Mouse (Mus musculus): ENCODE results near the gene Pcgf1.

Gene Pcgf1

GRCm38 (mm10) chr6:83103130-83103650 lies 25.5 kb downstream of the Pcgf1 start:
- no peak for DNase-seq

DNA sequence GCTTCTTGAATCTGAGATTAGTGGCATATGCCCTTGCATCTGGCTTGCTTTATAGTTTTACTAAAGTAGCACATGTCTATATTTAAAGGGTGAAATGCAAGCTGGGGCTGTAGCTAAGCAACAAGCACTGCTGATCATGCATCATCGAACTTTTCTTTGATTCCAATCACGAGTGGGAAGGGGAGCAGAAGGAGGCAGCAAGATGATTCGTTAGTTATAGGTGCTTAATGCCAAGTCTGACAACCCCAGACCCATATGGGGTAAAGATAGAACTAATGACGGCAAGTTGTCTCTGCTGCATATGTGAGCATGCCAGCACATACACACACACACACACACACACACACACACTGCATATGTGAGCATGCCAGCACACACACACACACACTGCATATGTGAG lies 26.5 kb downstream of the Pcgf1 start:
- DNase-seq: no peak

GRCm38 (mm10) chr6:83107566-83108400 lies 30.1 kb downstream of the Pcgf1 start:
- DNase-seq: peak; percentile 85

DNA sequence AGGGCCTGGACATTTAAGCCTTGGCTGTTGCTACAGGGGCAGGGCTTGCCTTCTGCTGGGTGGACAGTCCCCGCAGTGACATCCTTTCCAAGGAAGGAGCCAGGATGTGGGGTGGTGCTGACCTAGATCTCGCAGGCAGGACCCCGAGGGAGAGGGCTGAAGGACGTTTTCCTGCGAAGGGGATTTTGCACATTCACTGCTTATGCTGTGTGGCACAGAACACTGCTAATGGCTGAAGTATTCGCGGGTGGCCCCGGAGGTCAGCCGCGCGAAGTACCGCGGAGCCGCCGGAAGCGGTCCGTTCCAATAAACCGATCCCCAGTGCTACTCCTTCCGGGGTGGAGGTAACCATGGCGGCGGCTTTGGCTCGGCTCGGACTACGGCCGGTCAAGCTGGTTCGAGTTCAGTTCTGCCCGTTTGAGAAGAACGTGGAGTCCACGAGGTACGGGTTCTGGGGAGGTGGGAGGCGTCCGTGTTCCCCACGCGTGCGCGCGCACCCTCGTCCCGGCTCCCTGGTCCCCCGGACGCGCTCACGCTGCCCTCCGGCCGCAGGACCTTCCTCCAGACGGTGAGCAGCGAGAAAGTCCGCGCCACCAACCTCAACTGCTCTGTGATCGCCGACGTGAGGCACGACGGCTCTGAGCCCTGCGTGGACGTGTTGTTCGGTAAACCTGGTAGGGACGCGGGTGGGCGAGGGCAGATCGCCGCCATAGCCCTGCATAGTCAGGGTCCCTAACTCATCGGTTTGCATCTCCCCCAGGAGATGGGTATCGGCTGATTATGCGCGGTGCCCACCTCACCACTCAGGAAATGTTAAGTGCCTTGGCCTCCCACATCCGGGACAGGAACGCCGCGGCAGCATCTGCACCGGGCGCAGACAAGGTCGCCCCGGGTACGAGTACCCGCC lies 31.3 kb downstream of the Pcgf1 start, which contains the start of gene Mrpl53:
Mrpl53 (plus strand) TSS at position 279 of the 907 bp plus-strand sequence.
- DNase-seq: peak; percentile 77

GRCm38 (mm10) chr6:83111510-83112136 lies 34.0 kb downstream of the Pcgf1 start:
- DNase-seq: no peak

- DNase-seq: peak; percentile 94
These were observed 37.5 kb downstream of the Pcgf1 start, which contains the start of gene Mogs for GRCm38 (mm10) chr6:83115011-83115671. Mogs (plus strand) TSS chr6:83115496.

DNA sequence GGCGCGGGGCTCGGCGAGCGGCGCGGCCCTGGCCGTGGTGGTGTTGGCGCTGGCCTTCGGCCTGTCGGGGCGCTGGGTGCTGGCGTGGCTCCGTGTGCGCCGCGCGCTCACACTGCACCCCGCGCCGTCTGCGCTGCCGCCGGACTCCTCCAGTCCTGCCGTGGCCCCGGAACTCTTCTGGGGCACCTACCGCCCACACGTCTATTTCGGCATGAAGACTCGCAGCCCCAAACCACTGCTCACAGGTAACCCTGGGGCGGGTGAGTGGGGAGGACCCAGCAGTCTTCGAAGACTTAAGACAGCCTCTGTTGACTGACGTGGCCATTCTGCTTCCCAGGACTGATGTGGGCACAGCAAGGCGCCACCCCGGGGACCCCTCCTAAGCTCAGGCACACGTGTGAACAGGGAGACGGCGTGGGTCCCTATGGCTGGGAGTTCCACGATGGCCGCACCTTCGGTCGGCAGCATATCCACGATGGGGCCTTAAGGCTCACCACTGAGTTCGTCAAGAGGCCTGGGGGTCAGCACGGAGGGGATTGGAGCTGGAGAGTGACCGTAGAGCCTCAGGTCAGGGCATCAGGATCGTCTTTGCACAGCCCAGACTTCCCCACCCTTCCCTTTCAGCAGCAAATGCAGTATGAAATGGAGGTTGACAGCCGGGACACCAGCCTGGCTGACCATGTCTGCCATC lies 38.2 kb downstream of the Pcgf1 start:
- DNase-seq: no peak

GRCm38 (mm10) chr6:83116373-83117164 lies 38.9 kb downstream of the Pcgf1 start:
- no peak for DNase-seq

DNA sequence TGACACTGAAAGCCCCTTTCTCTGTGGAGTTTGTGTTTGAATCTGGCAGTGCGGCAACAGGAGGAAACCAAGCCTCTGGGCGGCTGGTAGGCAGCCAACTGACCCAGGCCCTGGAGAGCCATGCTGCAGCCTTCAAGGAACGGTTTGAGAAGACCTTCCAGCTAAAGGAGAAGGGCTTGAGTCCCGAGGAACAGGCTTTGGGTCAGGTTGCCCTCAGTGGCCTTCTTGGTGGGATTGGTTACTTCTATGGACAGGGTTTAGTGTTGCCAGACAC lies 39.4 kb downstream of the Pcgf1 start:
- DNase-seq: no peak

GRCm38 (mm10) chr6:83117616-83118015 lies 39.9 kb downstream of the Pcgf1 start:
- no peak for DNase-seq

GRCm38 (mm10) chr6:83118369-83118768 lies 40.7 kb downstream of the Pcgf1 start:
- no peak for DNase-seq

DNA sequence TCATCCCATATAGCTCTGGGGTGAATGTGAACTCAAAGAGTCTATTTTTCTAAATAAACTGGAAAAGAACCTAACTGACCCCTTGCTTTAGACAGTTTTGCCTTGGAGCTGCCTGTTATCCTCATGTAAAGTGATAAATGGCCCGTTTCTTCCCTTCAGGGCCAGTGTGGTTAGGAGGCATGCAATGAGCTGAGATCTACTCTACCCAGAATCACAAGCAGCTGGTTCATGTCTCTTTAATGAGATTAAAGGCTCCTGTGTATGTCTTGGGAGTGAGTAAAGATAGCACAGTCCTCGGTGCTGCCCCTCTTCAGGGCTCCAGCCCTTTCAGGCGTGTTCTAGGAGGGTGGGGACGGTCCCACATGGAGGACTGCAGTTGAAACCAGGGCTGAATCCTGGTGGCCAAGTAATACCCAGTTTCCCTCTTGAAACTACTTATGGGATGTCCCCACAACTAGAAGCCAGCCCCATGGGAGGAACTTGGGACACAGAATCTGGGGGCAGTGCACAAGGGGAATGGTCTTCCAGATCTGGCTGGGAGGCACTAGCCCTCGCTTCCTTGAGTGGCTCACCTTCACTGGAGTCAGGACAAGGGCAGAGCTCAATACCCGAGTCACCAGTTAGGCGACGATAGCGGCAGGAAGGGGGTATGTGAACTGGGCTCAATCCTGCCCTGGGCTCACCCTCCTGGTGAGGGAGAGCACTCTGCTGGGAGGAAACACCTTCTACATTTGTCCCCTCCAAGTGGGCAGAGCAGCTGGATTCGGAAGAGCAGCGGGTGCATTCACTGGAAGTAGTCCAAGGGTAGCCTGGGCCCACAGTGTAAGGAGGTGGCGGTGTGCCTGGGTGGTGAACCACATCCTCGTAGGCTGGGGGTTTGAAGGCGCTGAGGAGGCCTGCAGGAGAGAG lies 41.4 kb downstream of the Pcgf1 start:
- DNase-seq: no peak

GRCm38 (mm10) chr6:83119734-83120051 lies 42.0 kb downstream of the Pcgf1 start:
- no peak for DNase-seq

GRCm38 (mm10) chr6:83120930-83121862 lies 43.5 kb downstream of the Pcgf1 start, which contains the start of gene Wbp1:
Wbp1 (minus strand) TSS chr6:83121559.
- DNase-seq: peak; percentile 85

GRCm38 (mm10) chr6:83121863-83122710 lies 44.4 kb downstream of the Pcgf1 start:
- peak; percentile 45 for DNase-seq

DNA sequence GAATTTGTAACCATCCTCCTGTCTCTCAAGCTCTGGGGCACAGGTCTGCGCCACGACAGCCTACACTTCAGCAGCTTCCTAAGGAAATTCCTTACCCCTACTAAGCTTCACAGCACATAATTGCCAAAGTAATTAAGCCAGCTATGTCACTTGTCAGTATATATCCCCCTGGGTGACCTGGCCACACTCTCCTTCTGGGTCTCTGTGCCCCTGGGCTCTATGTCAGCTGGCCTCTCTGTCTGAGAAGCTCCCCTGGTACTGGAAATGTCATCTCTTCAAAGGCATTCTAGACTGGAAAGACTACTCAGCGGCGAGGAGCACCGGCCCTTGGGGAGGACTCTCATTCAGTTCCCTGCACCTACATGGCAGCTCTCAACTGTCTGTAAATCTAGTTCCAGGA lies 45.3 kb downstream of the Pcgf1 start:
- DNase-seq: no peak

DNA sequence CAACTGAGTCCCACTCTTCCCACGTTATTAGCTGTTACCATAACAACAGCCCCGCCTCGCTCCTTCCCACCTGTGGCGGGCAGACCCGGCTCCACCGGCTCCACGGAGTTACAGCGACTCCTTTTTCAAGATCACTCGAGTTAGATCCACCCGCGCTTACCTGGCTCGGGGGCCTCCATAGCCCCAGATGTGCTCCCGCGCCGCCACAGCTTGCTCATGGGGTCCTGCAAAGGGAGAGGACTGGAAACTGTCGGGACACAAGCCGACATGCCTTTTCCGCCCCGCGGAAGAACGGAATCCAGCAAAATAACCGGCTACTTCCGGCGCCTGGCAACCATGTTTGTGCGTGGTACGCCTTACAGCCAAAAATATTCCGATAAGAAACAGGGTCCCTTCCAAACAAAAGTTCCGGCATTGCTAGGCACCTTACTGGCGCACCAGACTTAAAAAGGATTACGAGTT lies 47.2 kb downstream of the Pcgf1 start:
- DNase-seq: peak; percentile 85

GRCm38 (mm10) chr6:83125331-83125730 lies 47.7 kb downstream of the Pcgf1 start, which contains the start of gene Ino80b:
Ino80b (minus strand) TSS chr6:83125431.
- no peak for DNase-seq
